Mouse (Mus musculus) 3134 (cell line): Measurements from ENCODE around the gene Peak1.
A peak's percentile ranks its signal among the peaks of the same experiment; 100 is the strongest.
"Not testable (repeated sequence)": the region's sequence is repeated elsewhere in the genome, so short reads cannot be mapped to it uniquely, and the experiment has no call there.

Source experiments
- DNase-seq: peaks from one replicate; pipeline ENCODE4 v3.0.0-alpha.2; 2011; ENCODE audit warnings: low spot score; ENCODE audit not compliant: insufficient read length; ENCODE audit errors: extremely low read depth

Peak1 gene

DNA sequence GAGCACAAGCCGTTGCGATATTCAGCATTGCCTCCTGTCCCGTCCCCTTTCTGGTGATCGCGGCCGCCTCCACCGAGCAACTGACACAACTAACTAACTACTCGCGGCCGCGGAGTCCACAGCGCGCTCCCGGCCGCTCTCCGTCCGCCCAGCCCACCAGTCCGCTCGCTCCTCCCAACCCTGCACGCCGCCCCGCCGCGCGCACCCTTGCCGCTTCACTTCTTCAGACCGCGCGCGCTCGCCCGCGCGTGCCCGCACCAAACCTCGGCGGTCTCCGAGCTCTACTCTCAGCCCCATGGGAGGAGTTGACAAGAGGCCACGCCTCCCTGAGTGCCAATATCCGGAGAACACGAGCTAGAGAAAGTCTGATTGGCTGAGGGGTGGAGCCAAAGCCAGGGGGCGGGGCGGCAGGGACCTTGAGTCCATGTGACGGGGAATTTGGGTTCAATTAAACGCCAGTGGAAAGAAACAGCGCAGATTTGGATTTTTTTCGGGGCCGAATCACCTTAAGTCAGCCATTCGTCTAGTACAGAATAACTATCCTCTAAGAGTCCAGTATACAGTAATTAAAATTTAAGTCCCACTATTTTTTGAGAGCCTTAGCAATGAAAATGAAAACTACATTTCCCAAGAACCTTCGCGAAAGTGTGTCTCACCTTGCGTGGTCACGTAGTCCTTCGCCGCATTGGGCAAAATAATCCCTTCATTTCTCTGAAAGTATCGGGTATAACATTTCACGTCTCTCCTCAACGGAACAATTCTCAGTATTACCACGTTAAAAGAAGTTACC lies at the start of gene Peak1, which contains the start of gene Hmg20a:
TSS of gene Peak1 (minus strand) at position 120 of the 790 bp plus-strand sequence.
TSS of gene Hmg20a (plus strand) at position 662 of the 790 bp plus-strand sequence.
- peak; percentile 100 for DNase-seq

DNA sequence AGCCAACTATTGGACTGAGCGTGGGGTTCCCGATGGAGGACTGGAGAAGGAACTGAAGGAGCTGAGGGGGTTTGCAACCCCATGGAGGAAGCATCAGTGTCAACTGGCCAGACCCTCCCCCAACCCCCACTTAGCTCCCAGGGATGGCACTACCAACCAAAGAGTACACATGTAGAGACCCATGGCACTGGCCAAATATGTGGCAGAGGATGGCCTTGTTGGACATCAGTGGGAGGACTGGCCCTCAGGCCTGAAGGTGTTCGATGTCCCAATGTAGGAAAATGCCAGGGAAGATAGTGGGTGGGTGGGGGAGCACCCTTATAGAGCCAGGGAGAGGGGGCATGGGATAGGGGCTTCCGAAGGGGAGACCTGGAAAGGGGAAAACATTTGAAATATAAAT lies 48.4 kb upstream of the Peak1 start:
- DNase-seq = no peak

DNA sequence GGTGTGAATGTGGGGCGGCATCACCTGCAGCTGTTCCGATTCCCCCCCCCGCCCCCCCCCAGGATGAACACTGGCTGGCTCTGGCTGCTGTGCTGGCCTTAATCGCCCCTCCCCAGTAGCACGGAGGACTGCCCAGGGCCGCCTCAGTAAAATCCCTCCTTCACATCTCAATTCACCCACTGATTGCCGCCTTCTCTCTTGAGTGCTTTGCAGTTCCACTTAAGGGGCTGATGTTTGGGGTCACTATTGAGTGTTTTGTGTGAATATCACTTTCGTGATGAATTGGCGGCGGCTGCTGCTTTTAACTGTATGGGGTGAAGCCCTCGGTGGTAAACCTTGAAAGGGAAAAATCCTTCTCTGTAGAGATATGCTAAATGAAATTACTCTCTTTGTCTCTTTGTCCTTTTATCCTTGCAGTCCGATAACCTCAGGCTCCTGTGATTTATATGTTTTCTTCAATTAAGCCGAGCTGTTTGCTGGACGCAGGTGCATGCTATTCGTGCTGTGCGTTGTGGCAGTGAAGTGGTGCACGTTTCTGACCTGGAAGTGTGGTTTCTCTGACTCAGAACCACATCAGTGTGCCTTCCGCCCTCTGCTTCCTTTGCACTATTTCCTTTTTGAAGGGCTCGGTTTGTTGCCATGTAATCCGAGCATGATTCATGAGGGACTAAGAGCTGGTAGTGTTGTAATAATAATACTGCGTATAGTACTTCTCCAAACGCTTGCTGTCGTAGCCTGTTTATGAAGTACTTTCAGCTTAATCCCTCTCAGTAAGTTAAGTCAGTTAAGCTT lies 47.2 kb upstream of the Peak1 start:
- peak; percentile 66 for DNase-seq

DNA sequence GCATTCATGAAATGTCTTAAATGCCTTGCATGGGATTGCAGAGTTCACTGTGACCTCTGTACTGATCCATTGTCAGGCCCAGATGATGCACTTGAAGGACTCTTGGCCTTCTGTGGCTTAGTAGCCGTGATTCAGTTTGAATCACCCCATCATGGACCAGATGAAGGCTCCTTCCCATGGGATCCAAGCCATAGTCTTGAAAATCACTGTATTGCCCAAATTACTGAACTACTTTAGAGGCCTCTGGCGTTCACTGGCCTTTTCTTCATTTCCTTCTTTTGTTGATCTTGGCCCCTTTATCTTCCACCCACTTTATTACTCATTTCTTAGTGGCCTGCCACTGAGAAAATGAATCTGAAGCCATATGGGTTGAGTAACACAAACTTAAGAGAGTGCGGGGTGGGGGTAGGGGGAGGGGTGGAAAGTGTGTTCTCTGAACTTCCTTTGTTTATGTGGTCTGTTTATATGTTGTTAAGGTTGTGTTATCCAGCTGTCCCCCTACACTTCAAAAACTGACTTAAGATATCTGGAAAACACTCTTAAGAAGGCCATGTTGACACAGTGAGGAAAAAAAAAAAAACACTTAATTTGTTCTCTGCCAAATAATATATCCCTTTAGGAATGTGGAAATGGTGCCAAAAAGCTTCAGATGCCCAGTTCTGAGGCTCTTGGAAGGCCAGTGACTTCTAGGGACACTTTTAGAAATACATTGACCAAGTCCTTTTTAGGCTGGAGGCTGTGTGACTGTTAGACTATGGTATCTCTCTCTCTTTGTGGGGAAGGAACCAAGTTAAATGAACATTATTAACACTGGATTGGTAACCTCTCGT lies 46.0 kb upstream of the Peak1 start:
- DNase-seq = peak; percentile 84

DNA sequence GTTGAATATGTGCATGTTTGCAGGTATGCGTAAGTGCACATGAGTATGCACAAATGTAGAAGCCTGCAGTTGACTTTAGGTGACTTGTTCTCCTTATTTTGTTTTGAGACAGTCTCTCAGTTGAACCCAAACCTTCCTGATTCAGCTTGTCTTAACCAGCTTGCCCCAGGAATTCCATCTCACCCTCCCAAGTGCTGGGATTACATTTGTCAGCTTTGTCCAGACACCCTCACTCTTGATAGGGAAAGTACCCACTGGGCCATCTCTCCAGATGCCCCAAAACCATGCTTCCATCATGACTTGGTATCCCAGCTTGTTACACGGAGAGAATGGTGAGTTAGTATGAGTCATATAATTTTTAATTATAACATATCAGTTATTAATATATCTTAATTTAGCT lies 45.2 kb upstream of the Peak1 start:
- DNase-seq = no peak

DNA sequence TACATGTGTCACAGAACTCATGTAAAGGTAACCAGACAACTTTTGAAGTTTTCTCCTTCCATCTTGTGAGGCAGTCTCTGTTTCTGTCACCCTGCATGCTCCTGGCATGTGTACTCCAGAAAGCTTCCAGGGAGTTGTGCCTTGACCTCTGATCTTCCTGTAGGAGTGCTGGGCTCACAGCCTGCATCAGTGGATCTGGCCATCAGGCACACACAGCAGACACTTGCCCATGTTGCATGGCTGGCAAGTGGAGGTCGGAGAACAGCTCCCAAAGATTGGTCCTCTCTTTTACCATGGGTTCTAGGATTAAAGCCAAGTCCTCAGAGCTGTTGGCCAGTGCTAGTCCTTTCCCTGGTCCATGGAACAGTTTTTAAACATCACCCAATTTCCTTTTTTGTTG lies 44.7 kb upstream of the Peak1 start:
- DNase-seq = no peak

DNA sequence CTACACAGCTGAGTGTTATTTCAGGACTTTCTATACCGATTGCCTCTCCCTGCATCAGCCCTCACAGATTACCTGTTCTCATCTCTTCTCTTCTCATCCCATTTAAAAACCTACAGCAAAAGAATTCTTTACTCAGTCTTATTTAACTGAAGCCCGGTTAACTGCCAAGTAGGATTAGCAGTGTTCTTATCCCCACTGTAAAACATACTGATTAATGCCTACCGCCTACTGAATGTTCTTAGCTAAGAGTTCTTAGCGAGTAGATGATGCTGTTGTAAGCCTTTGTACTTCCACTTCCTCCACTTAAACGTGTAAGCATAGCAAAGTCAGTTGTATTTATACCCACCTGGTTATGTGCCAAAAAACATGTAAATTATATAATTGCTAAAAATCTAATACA lies 43.1 kb upstream of the Peak1 start:
- no peak for DNase-seq

DNA sequence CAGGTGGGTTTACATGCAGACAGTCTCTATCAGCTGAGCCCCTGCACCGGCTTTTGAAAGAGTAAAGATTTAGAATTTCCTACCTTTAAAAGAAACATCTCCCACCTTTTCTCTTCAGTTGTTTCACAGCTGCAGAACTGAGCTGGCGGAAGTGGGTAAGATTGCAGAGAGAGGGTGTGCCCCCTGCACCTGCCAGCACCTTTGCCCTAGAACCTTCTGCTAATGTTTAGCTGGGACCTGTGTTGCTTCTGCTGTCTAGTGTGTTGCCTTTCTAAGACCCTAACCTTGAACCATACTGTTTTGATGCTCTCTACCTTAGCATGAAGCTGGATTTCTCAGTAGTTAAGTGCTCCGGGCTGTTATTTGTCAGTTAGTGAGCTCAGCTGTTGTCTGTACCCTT lies 38.6 kb upstream of the Peak1 start:
- no peak for DNase-seq

DNA sequence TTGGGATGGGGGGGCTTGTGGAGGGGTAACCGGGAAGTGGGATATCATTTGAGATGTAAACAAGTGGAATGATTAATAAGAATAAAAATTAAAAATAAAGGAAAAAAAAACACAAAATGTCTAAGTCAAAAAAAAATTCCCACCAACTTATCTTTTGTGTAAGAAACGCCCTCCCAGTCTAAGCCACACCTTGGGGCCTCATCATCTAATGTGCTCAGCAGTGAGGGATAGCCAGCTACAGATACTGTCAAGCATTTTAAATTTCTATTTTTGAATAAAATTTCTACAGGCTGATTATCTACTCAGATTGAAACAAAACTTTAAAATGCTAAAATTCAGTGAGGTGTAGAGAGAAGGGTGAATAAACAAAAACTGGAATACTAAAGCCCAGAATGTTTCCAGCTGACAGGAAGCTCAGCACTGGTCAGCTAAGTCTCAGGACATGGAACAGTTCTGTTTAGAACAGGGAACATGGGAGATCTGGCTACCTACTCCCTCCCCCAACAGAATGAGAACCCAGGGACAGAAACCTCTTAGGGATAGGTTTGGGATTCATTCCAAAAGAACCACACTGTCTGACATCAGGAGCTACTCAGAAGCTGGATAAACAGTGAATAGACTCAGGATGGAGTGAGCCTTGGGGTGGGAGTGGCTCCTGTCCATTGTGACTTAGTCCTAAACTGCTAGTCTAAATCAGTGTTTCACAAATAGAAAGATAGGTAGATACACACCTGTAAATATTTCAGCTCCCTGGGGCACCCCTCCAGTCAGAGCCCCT lies 35.4 kb upstream of the Peak1 start:
- DNase-seq = no peak

DNA sequence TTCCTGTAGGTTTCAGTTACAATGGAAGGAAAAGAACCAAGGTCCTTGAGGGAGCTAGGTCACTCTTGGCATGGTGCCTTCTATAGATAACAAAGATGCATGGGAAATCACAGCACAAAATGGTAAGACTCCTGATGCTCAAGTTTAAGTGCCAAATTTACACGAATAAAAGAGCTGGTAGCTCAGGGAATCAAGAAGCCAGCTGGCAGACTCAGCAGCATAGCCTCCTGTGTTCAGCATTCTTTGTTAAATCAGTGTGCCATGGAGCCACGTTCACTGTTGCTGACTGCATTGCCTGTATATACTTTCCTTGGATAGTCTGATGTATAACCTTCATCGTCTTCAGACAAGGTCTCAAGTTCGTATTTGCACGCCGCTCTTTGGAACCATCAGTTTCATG lies 33.7 kb upstream of the Peak1 start:
- DNase-seq = no peak

DNA sequence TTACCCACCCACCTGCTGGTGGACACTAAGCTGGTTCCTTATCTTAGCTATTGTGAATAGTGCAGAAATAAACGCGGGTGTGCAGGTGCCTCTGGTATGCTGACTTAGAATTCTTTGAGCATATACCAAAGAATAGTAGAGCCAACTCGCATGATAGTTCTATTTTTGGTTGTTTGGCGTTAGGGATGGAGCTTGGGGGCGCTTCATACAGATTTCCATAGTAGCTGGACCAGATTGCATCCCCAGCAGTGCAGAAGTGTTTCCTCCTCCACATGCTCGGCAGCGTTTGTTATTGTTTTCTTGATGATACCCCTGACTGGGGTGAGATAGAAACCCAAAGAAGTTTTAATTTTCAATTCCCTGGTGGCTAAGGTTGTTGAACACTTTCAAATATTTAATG lies 21.8 kb upstream of the Peak1 start:
- DNase-seq = no peak

DNA sequence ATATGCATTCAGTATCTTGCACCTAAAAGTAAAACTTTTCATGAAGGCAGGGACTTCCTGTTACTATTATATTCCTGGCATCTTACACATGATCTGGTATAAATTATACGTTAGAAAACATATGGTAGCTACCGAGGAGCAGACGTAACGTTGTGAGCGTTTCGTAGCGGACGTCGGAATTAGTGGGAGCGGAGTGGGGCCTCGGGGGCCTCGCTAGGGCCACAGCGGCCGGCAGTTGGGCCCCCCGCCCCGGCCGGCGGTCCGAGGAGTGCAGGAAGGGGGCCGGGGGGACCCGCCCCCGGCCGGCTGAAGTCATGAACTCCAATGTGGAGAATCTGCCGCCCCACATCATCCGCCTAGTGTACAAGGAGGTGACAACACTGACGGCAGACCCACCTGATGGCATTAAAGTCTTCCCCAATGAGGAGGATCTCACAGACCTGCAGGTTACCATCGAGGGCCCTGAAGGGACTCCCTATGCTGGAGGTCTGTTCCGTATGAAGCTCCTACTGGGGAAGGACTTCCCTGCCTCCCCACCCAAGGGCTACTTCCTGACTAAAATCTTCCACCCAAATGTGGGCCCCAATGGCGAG lies 19.5 kb upstream of the Peak1 start:
- DNase-seq = not testable (repeated sequence)

DNA sequence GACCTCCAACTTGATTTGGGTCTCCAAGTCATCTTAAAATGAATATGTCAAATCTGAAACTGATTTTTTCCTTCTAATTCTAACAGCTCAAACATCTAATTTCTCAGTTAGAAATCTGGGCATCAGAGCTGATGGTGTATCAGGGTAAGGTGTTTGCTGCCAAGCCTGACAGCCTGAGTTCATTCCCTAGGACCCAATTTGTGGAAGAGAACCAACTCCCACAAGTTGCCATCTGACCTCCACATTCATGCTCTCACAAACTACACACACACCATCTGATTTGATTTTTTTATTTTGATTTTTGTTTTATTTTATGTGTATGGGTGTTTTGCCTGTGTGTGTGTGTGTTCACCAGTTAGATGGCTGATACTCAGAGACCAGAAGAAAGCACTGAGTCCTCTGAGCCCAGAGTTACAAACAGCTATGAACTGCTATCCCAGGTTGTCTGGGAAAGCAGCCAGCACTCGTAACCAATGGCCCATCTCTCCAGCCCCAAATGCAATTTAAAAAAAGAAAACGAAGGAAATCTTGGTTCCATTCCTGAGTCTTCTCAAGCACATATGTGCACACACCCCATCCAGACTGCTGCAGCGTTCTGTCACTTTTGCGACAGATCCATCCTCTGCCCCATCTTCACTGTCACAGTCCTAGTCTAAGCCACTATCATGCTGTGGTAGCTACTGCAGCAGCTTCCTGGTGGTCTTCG lies 18.1 kb upstream of the Peak1 start:
- no peak for DNase-seq

DNA sequence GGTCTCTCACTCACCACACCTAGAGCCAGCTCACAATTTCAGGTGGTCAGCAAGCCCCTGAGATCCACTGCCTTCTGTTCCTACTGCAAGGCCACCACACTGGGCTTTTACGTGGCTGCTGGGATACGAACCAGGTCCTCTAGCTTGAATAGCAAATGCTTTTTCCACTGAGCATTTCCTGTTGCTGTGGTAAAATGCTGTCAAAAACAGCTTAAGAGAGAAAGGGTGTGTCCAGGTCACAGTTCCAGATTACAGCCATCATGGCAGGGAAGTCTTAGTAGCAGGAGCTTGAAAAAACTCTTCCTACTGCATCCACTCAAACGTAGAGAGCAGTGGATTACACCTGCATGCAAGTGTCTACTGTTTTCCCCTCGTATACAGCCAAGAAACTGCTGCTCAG lies 7.0 kb upstream of the Peak1 start:
- DNase-seq = no peak

DNA sequence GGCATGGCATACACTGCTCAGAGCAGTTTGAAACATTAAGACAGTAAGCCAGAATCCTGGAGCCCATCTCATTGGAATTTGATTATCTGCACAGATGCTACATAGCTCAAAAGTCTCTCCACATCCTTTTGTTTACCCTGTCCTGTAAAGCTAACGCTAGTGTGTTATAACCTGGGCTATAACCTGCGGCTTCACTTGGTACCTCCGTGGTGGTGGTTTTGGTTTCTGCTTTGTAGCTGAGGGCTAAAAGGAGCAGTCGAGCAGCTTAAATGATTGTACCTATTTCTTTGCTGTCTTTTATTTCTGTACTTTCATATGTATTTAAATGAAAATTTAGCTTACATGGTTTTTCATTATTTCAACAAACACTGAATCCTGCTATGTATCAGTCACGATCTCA lies 4.1 kb upstream of the Peak1 start:
- DNase-seq = no peak

DNA sequence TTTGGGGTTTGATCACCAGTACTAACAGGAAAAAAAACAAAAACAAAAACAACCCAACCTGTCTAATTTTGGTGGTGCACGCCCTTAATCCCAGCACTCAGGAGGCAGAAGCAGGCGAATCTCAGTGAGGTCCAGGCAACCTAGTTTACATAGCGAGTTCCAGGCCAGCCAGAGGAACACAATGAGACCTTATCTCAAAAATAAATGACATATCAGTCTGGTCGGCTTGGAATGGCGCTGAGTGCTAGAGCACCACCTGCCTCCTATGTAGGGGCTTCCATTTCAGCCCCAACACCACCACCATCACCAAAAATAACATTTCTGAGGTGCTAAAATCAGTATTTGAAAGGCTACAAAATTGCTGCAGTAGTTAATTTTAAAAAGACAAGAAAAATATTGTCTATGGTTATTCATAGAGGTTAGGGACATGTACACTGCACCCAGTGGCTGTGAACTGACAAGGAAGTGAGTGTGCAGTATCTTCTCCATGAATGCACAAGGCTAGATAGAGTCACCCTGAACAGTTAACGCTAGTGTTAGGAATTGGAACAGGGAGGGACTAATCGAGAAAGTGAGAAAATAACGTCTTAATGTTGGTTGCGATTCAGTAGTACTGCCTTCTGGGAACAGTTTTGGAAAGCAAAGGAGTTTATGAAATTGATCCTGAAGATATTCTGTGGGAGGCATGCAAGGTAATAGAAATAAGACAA lies 3.2 kb upstream of the Peak1 start:
- no peak for DNase-seq

DNA sequence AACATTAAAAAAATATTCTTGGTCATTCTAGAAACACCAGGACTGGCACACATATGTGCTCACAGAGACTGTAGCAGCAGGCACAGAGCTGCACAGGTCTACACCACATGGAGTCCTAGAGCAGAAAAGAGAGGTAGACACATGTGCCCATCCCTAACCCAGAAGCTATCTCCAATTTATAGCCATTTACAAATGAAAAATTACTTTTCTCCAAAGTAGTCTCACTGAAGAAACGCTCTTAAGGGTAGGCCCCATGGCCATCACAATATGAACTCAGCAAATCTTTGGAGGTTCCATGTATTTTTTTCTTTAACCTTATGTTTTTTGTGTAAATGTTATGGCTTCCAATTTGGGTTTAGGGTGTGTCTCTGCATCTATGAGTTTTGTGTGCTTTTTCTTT lies 2.4 kb upstream of the Peak1 start:
- DNase-seq = no peak

DNA sequence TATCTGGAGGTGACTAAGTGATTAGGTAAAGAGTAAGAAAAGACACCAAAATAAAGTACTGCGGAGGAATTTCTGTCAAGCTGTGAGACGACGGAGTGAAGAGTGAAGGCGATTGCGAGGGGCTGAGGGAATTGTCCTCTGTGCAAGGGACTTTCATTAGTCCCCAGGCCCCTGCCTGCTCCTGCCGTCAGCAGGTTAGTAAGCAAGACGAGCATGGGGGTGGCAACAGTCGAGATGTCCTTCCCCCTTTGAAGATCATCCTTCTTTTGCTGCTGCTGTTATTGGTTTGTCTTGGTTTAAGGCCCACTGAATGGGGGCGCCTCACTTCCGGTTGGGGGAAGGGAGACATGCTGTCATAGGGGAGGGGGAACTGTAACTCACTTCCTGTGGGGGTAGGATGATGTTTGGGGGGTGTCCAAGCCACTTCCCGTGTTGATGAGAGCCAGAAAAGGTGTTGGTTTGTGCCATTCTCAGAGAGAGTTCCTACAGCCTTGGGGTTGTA lies 922 bp upstream of the Peak1 start:
- DNase-seq = peak; percentile 83
